8 mouse cellular contexts compared by ENCODE assay signal in genomic region chr7:105399935-105400624, GRCm38 (mm10). TPM values are rescaled to one million over a fixed set of nuclear protein-coding genes. Genes with fewer than 3 reads are reported as not detected.
DNase-seq lines count a peak whose midpoint lies in the region; ATAC-seq lines count a peak whose summit lies in the region.

TSS of gene Fam160a2 (minus strand) at chr7:105400054.

- H3K9me3 ChIP-seq in heart, embryonic 10.5 days, result no peaks in the 10 kb centered on the region
- H3K9me3 ChIP-seq in kidney, embryonic 15.5 days (replicated peaks), result no peaks in the 10 kb centered on the region

- peak within 1 kb of the TSS; percentile 93 for H3K27ac ChIP-seq in heart, embryonic 10.5 days
- peak within 1 kb of the TSS; percentile 91 for H3K27ac ChIP-seq in kidney, embryonic 15.5 days

- ATAC-seq in erythroblast, adult 5-6 weeks (replicated peaks; ENCODE audit: low FRiP score, poor library complexity, severe bottlenecking), result peak; percentile 95
- peak; percentile 99 for ATAC-seq in kidney, embryonic 15.5 days (replicated peaks; ENCODE audit: low FRiP score)
- ATAC-seq in monocyte, adult 5-6 weeks (replicated peaks; ENCODE audit: insufficient number of reproducible peaks, low FRiP score, low TSS enrichment, poor library complexity, severe bottlenecking), result peak; percentile 84

- WGBS in heart, embryonic 10.5 days, result under 1% methylated on average over 55 of the region's 55 CpGs
- 1% methylated on average over 54 of the region's 55 CpGs for WGBS in kidney, embryonic 15.5 days

- DNase-seq in B cell, adult 2 months, result peak; percentile 96 to 97
- peak; percentile 100 for DNase-seq in brain, adult 2 months (ENCODE audit: low read depth, low spot score)
- DNase-seq in heart, embryonic 10.5 days (ENCODE audit: low spot score), result peak; percentile 99
- peak; percentile 100 for DNase-seq in liver
- DNase-seq in spleen, postnatal 4 days (ENCODE audit: low spot score in 2 of 2), result peak; percentile 99

- H3K4me1 ChIP-seq in heart, embryonic 10.5 days, result peaks cover 9% of the 10 kb centered on the region
- peaks cover 15% of the 10 kb centered on the region for H3K4me1 ChIP-seq in kidney, embryonic 15.5 days

- H3K27me3 ChIP-seq in heart, embryonic 10.5 days (ENCODE audit: insufficient read depth, poor library complexity, severe bottlenecking), result no peaks in the 10 kb centered on the region
- no peaks in the 10 kb centered on the region for H3K27me3 ChIP-seq in kidney, embryonic 15.5 days

- H3K4me2 ChIP-seq in kidney, embryonic 15.5 days, result peak within 1 kb of the TSS; percentile 79

- H3K4me3 ChIP-seq in heart, embryonic 10.5 days, result peak within 1 kb of the TSS; percentile 95
- H3K4me3 ChIP-seq in kidney, embryonic 15.5 days (replicated peaks), result peak within 1 kb of the TSS; percentile 90

- H3K9ac ChIP-seq in kidney, embryonic 15.5 days, result peak within 1 kb of the TSS; percentile 85

- H3K36me3 ChIP-seq in heart, embryonic 10.5 days, result peaks cover 4% of the 10 kb centered on the region; the same call in 1 of the 2 replicates
- H3K36me3 ChIP-seq in kidney, embryonic 15.5 days, result 0 out of 2 replicates have a peak, but pooled peaks cover 4% of the 10 kb centered on the region

RNA-seq across cellular contexts. Expression of gene Fam160a2, which starts in this region (rescaled TPM):
- total RNA-seq in erythroblast, adult 5-6 weeks (2015; ENCODE audit: low replicate concordance), result 15.3 and 23.4 TPM in 2 replicates
- 7.8 and 9.8 TPM in 2 replicates for total RNA-seq in erythroblast, adult 5-6 weeks (2017; ENCODE audit: low replicate concordance)
- polyA plus RNA-seq in heart, embryonic 10.5 days (2016; fragmentation: Nextera tagmentation; extraction: Ambion mirVana), result 37.6 and 44.4 TPM in 2 replicates
- polyA plus RNA-seq in kidney, embryonic 15.5 days (2015; fragmentation: Nextera tagmentation; extraction: Ambion mirVana), result 39.1 and 47.4 TPM in 2 replicates
- 11.8 to 20.1 TPM (median 19.5 TPM) in 3 replicates for total RNA-seq in monocyte, adult 5-6 weeks (2017)

Comparison
In these comparisons a context has a peak if more than half of its experiments do, and no peak if none do; other contexts are left out.
1. Peak in every context shown above with its lines: DNase-seq, ATAC-seq, H3K4me3 ChIP-seq and H3K27ac ChIP-seq.